Mouse (Mus musculus) lung, postnatal 4 days (tissue): ENCODE data around the gene Gm266.

Source experiments
- DNase-seq, 2 experiments: peaks; one replicate each; pipeline ENCODE4 v3.0.0; 2021

Gene Gm266

GRCm38 (mm10) chr12:111500725-111501124 is 15.1 kb upstream of the Gm266 start:
- no peak for DNase-seq

DNA sequence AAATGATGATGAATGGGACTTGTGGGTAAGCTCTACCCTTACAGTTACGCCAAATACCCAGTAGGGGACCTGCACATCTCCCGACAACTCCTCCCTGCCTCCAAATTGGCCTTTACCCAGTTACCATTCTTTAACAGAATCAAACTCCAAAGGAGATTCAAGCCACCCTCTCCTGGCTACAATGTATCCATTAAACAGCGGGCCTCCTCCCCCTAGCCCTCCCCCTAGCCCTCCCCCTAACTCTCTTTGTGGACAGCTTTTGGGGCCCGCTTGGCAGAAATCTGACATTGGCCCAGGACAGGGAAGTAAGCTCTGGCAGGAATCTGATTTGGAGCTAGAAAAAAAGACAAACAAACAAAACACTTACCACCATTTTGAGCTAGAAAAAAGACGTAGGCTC is 14.0 kb upstream of the Gm266 start:
- DNase-seq: no peak

DNA sequence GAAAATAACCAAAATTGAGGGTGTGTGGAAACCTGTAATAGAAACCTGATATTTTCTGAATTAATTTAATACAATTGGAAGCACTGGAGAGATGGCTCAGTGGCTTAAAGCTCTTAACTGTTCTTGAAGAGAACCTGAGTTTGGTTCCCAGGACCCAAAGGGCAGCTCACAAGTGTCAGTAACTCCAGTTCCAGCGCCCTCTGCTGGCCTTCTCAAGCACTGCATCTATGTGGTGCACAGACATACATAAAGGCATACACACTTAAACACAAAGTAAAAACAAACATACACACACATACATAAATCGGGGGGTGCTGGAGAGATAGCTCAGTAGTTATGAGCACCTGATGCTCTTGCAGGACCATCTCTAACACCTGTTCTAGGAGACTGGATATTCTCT is 11.5 kb upstream of the Gm266 start:
- DNase-seq: no peak

GRCm38 (mm10) chr12:111494931-111495330 is 9.3 kb upstream of the Gm266 start:
- DNase-seq: no peak

DNA sequence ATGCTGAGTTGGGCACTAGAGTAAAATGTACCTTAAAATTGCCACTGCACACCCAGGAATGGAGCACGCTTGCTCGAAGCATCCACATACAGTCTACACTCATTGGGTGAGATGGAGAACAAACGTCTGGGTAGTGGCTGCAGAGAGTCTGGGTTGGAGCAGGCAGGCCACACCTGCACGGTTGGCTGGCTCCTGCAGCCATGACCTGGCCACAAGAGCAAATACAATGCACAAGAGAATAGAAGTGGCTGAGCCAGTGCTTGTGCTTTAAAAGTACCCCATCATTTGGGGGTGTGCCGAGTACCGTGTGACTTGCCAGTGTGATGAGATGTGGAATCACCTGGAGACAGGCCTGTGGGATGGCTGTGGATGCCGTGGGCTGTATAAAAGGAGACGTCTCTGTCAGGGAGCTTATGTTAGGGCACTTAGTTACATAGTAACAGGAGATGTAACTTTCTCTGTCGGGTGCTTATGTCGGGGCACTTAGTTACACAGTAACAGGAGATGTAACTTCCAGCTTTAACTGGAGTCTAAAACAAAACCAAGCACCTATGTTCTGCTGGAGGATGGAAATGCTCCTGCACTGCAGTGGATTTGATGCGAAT is 3.7 kb upstream of the Gm266 start:
- DNase-seq: no peak

DNA sequence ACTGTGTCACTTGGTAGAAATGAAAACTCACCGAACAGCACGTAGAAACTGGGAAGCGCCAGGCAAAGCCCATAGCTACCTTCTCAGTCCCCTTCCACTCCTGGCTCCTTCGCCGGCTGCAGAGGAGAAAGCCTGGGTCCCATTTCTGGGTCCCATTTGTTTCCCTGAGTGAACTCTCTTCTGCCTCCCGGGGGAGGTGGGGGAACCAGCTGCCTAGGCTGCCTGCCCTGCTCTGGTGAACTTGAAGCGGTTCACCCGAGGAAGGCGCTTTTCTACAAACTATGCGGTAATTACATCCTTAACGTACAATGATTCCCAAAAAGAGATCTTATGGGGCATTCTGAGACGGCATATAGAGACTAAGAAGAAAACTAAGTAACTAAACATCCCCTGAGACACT is 832 bp upstream of the Gm266 start:
- no peak for DNase-seq

- no peak for DNase-seq
These were observed 474 bp downstream of the Gm266 start for GRCm38 (mm10) chr12:111485046-111485651.

DNA sequence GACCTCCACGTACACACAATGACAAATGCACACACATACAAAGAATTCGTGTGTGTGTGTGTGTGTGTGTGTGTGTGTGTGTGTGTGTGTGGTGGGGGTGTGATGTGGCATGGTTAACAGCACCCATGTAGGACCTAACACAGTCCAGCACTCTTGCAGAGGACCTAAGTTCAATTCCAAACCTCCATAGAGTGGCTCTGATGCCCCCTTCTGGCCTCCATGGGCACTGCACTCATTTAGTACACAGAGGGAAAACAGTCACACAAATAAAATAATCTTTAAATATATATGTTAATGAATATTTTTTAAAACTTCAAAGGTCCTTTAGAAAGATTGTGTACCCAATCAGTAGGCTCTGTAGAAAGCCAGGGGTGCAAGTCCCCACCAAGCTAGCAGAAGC is 5.7 kb downstream of the Gm266 start:
- DNase-seq: peak in 1 of 2 experiments; percentile 41

- no peak for DNase-seq
These were observed 6.7 kb downstream of the Gm266 start for GRCm38 (mm10) chr12:111478924-111479323.

- DNase-seq: peak; percentile 59 to 75
These were observed 10.6 kb downstream of the Gm266 start for GRCm38 (mm10) chr12:111474893-111475643.

DNA sequence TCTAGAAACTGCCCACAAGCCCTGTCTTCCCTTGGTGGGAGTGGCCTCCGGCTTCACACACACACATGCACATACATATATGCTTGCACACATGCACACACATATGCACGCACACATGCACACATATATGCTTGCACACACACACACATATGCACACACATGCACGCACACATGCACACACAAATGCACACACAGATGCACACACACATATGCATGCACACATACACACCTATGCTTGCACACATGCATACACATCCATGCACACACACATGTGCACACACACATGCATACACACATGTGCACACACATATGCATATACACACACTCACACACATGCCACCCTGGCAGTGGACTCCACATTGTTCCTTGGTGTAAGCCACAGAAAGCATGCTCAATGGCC is 11.2 kb downstream of the Gm266 start:
- no peak for DNase-seq

GRCm38 (mm10) chr12:111472886-111473285 is 12.7 kb downstream of the Gm266 start:
- peak in 1 of 2 experiments; percentile 20 for DNase-seq

- DNase-seq: no peak
These were observed 13.9 kb downstream of the Gm266 start for GRCm38 (mm10) chr12:111471721-111472120.

DNA sequence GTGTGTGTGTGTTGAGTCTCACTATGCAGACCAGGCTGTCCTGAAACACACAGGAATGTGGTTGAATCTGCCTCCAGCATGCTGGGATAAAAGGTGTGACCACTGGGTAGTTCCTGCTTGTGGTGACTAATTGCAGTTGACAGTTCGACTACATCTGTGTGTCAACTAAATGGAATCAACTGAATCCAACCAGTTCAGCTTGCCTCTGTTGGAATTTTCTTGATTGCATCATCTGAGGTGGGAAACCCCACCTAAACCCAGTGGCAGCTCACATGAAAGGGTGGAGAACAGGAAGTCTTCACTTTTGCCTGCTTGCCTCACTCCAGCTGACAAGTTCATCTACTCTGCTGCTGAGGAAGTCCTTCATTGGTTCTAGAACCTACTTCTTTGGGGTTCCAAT is 14.5 kb downstream of the Gm266 start:
- no peak for DNase-seq

GRCm38 (mm10) chr12:111469507-111469906 is 16.1 kb downstream of the Gm266 start:
- DNase-seq: peak; percentile 53 to 79

- DNase-seq: no peak
These were observed 17.4 kb downstream of the Gm266 start for GRCm38 (mm10) chr12:111468206-111468605.

DNA sequence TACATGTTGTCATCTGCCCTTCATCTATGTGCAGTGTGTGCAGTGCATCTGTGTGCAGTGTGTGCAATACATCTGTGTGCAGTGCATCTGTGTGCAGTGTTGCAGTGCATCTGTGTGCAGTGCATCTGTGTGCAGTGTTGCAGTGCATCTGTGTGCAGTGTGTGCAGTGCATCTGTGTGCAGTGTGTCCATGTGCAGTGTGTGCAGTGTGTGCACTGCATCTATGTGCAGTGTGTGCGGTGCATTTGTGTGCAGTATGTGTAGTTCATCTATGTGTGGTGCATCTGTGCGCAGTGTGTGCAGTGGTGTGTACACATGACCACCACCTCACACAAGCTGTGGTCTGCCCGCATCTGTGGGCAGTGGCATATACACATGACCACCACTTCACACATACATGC is 19.3 kb downstream of the Gm266 start:
- DNase-seq: no peak

DNA sequence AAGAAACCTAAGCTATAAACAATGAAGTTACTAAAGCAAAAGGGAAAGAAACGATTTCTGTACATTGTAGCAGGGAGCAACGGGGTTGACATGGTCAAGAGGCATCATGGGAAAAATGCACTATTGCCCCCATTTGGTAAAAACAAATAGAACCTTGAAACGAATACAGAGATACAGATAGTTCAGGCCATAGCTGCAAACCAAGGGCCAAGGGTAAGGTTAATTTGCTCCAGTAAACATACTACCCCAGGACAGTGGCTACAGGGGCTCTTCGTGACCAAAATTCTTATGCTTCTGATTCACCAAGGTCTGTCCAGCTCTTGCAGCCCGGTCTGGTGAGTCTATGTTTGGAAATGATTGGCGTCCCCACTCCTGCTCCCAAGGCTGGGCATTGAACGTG is 22.1 kb downstream of the Gm266 start:
- DNase-seq: no peak

- no peak for DNase-seq
These were observed 27.9 kb downstream of the Gm266 start for GRCm38 (mm10) chr12:111457742-111458141.

GRCm38 (mm10) chr12:111455860-111456259 is 29.8 kb downstream of the Gm266 start:
- DNase-seq: no peak

- DNase-seq: no peak
These were observed 30.2 kb downstream of the Gm266 start for GRCm38 (mm10) chr12:111455311-111455846.

GRCm38 (mm10) chr12:111454543-111455280 is 30.9 kb downstream of the Gm266 start:
- no peak for DNase-seq

DNA sequence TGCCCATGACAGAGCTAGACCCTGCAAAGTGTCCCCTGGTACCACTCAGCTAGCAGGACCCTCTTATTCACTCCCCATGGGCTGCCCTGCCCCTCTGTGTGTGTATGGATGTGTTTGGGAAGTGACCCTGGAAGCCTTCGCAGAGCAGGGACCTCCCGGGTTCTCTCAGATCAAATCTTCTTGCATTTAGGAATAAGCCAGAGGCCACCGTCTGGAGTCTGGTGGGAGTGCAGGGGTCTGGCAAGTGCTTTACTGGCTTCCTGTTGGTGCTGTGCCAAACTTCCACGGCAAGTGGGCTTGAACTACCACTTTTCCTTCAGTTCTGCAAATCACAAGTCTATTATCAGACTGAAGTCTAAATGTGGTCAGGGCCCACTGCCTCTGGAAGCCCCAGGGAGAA is 31.6 kb downstream of the Gm266 start:
- DNase-seq: peak in 1 of 2 experiments; percentile 60
